Mouse (Mus musculus): ENCODE results near the gene Tmem211. TPM values are rescaled to one million over a fixed set of nuclear protein-coding genes. Genes with fewer than 3 reads are reported as not detected.

Gene Tmem211
- total and polyA plus RNA-seq, 3 experiments: not detected

- Histone ChIP-seq H3K9ac (ENCODE audit: insufficient read depth, low read depth) (no peak overlapping the region), H3K27ac (ENCODE audit: insufficient read depth, low read depth) (no peak overlapping the region), H3K9me3 (replicated peaks; ENCODE audit: low read length) (no peaks in the 10 kb centered on the region), H3K4me2 (ENCODE audit: insufficient read depth, low read depth, poor library complexity, severe bottlenecking) (no peak overlapping the region), H3K79me2 (replicated peaks; ENCODE audit: control insufficient read depth, extremely low read depth, insufficient read depth, poor library complexity, severe bottlenecking) (no peaks in the 10 kb centered on the region), H3K36me3 (replicated peaks in 1 of 2; ENCODE audit: control insufficient read depth in 1 of 2, insufficient read depth in 1 of 2, low read length in 1 of 2) (no peaks in the 10 kb centered on the region), H3K4me3 (replicated peaks in 1 of 3; ENCODE audit: low read depth in 2 of 3, low read length in 2 of 3, poor library complexity in 1 of 3) (no peak overlapping the region), H3K27me3 (replicated peaks) (peaks cover 37% of the 10 kb centered on the region), H3K4me1 (ENCODE audit: control insufficient read depth in 1 of 2, insufficient read depth in 2 of 2) (no peaks in the 10 kb centered on the region)
- DNase-seq (ENCODE audit: extremely low read depth): no peak
- dilution Hi-C loops (cut with MboI; ENCODE audit: extremely low pct_ligation_motif_present, extremely low pct_unique_long_range_greater_than_20kb, low sequenced_read_pairs) (no loop called here), in situ Hi-C loops (cut with MboI; ENCODE audit: low pct_ligation_motif_present, low pct_unique_long_range_greater_than_20kb, low sequenced_read_pairs) (no loop called here)
- TF ChIP-seq GABPA (IDR thresholded peaks at IDR 0.05; ENCODE audit: insufficient replicate concordance, low read depth, low read length): no peak
- no peak for TF ChIP-seq USF1 (IDR thresholded peaks at IDR 0.05; ENCODE audit: low read depth, low read length)
- no peak for TF ChIP-seq SMC3 (IDR thresholded peaks at IDR 0.05; ENCODE audit: low read depth, low read length)
- TF ChIP-seq CHD2 (IDR thresholded peaks at IDR 0.05; ENCODE audit: low read length): no peak
- TF ChIP-seq MXI1 (IDR thresholded peaks at IDR 0.05; ENCODE audit: low read depth, low read length): no peak
- no peak for TF ChIP-seq ZC3H11A (IDR thresholded peaks at IDR 0.05; ENCODE audit: low read depth, low read length)
- no peak for TF ChIP-seq IRF4 (IDR thresholded peaks at IDR 0.05; ENCODE audit: low read depth, low read length)
- TF ChIP-seq NELFE (IDR thresholded peaks at IDR 0.05; ENCODE audit: low read depth, low read length): no peak
- TF ChIP-seq MAFK (IDR thresholded peaks at IDR 0.05; ENCODE audit: insufficient replicate concordance, low read length): no peak
Observed at GRCm38 (mm10) chr5:113250806-113251205, 24.1 kb downstream of the Tmem211 start.

GRCm38 (mm10) chr5:113265637-113266036, 38.9 kb downstream of the Tmem211 start:
- peaks cover 9% of the 10 kb centered on the region for H3K27me3 ChIP-seq (replicated peaks)
- H3K9me3 ChIP-seq (replicated peaks; ENCODE audit: low read length): peaks cover 13% of the 10 kb centered on the region
- no peak for TF ChIP-seq ZC3H11A (IDR thresholded peaks at IDR 0.05; ENCODE audit: low read depth, low read length)
- no peak for TF ChIP-seq NELFE (IDR thresholded peaks at IDR 0.05; ENCODE audit: low read depth, low read length)
- no peak for TF ChIP-seq KAT2A (IDR thresholded peaks at IDR 0.05; ENCODE audit: insufficient replicate concordance, low read length)
- no peak for TF ChIP-seq CHD1 (IDR thresholded peaks at IDR 0.05; ENCODE audit: low read depth, low read length)
- no peak for TF ChIP-seq MEF2A (IDR thresholded peaks at IDR 0.05; ENCODE audit: borderline replicate concordance, low read depth, low read length)
- TF ChIP-seq IRF4 (IDR thresholded peaks at IDR 0.05; ENCODE audit: low read depth, low read length): no peak
- TF ChIP-seq MAX (IDR thresholded peaks at IDR 0.05; ENCODE audit: low read length): no peak
- no peak for TF ChIP-seq HCFC1 (IDR thresholded peaks at IDR 0.05; ENCODE audit: low read depth, low read length)
- no peak for TF ChIP-seq ZNF384 (IDR thresholded peaks at IDR 0.05; ENCODE audit: low read depth, low read length)
- TF ChIP-seq SIN3A (IDR thresholded peaks at IDR 0.05; ENCODE audit: low read length): no peak
- no peak for TF ChIP-seq TBP (conservative IDR thresholded peaks at IDR 0.05; ENCODE audit: low read depth, low read length)
- no peak for TF ChIP-seq PAX5 (IDR thresholded peaks at IDR 0.05; ENCODE audit: low read length)
- TF ChIP-seq CHD2 (IDR thresholded peaks at IDR 0.05; ENCODE audit: low read length): no peak
- no peak overlapping the region for H3K27ac ChIP-seq (ENCODE audit: insufficient read depth, low read depth)
- H3K79me2 ChIP-seq (replicated peaks; ENCODE audit: control insufficient read depth, extremely low read depth, insufficient read depth, poor library complexity, severe bottlenecking): no peaks in the 10 kb centered on the region
- H3K4me3 ChIP-seq (replicated peaks in 1 of 3; ENCODE audit: low read depth in 2 of 3, low read length in 2 of 3, poor library complexity in 1 of 3): no peak overlapping the region
- H3K36me3 ChIP-seq (replicated peaks in 1 of 2; ENCODE audit: control insufficient read depth in 1 of 2, insufficient read depth in 1 of 2, low read length in 1 of 2): no peaks in the 10 kb centered on the region
- in situ Hi-C loops (cut with MboI; ENCODE audit: low pct_ligation_motif_present, low pct_unique_long_range_greater_than_20kb, low sequenced_read_pairs) (no loop called here), dilution Hi-C loops (cut with MboI; ENCODE audit: extremely low pct_ligation_motif_present, extremely low pct_unique_long_range_greater_than_20kb, low sequenced_read_pairs) (no loop called here)
- H3K9ac ChIP-seq (ENCODE audit: insufficient read depth, low read depth): no peak overlapping the region
- no peak overlapping the region for H3K4me2 ChIP-seq (ENCODE audit: insufficient read depth, low read depth, poor library complexity, severe bottlenecking)
- no peaks in the 10 kb centered on the region for H3K4me1 ChIP-seq (ENCODE audit: control insufficient read depth in 1 of 2, insufficient read depth in 2 of 2)
- no peak for DNase-seq (ENCODE audit: extremely low read depth)
